Mouse (Mus musculus): ENCODE measurements around the gene Leng1.
A peak's percentile ranks its signal among the peaks of the same experiment; 100 is the strongest.
"Not testable (repeated sequence)": the region's sequence is repeated elsewhere in the genome, so short reads cannot be mapped to it uniquely, and the experiment has no call there.

The Leng1 gene

DNA sequence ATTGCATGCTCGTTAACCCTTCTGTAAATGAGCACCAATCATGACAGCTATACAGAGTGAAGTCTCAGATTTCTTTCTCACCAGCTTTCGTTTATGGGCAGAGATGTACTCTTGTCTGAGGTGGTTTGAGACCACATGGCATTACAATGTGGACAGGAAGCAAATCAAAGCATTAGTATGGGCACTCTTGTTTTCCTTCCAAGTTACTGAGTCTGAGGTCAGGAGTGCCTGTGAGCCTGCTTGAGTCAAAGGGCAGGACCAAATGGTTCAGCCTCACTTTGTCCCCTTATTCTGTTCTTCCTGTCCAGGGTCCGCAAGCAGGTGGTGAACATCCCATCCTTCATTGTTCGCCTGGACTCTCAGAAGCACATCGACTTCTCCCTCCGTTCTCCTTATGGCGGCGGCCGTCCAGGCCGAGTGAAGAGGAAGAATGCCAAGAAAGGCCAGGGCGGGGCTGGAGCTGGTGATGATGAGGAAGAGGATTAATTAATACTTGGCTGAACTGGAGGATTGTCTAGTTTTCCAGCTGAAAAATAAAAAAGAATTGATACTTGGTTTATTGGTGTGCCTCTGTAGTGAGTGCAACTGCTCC lies 40.8 kb upstream of the Leng1 start:
- TF ChIP-seq CTCF (conservative IDR thresholded peaks at IDR 0.05; ENCODE audit: low read length) (no peak), NANOG (IDR thresholded peaks at IDR 0.05; ENCODE audit: borderline replicate concordance, low read length) (no peak), POU5F1 (IDR thresholded peaks at IDR 0.05; ENCODE audit: borderline replicate concordance, low read length) (no peak)
- H3K27me3 ChIP-seq (ENCODE audit: insufficient read depth, low read length): no peaks in the 10 kb centered on the region

DNA sequence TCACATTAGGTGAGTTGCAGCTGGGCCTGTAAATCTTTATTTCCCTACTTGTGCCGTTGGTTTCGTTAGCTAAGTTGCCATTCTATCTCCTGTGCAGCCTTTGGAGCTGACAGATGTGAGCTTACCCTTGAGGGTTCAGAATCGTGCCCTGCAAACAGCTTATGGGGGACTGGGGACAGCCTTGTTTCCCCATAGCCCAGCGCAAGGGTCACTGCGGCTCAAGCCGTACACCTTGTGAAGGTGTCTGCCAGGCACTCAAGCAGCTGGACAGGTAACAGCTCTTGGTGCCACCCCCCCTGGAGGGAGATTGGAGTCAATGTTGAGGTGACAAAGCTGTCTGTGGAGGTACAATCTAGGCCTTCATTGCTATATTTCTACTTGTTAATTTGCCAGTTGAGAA lies 40.3 kb upstream of the Leng1 start:
- Histone ChIP-seq H3K27me3 (ENCODE audit: insufficient read depth, low read length) (no peaks in the 10 kb centered on the region), H3K9me3 (ENCODE audit: low read length) (no peaks in the 10 kb centered on the region), H3K4me3 (replicated peaks; ENCODE audit: low read length) (peak overlapping the region; percentile 96), H3K36me3 (ENCODE audit: insufficient read depth, low read length) (peaks cover 46% of the 10 kb centered on the region), H3K4me1 (replicated peaks; ENCODE audit: low read depth, low read length) (peaks cover 15% of the 10 kb centered on the region)
- TF ChIP-seq POU5F1 (IDR thresholded peaks at IDR 0.05; ENCODE audit: borderline replicate concordance, low read length): no peak

More for the DNA sequence above, 40.8 kb upstream of the Leng1 start:
- Histone ChIP-seq H3K4me1 (replicated peaks; ENCODE audit: low read depth, low read length) (peaks cover 15% of the 10 kb centered on the region), H3K36me3 (ENCODE audit: insufficient read depth, low read length) (peaks cover 41% of the 10 kb centered on the region), H3K9me3 (ENCODE audit: low read length) (no peaks in the 10 kb centered on the region), H3K4me3 (replicated peaks; ENCODE audit: low read length) (peak overlapping the region; percentile 96)

DNA sequence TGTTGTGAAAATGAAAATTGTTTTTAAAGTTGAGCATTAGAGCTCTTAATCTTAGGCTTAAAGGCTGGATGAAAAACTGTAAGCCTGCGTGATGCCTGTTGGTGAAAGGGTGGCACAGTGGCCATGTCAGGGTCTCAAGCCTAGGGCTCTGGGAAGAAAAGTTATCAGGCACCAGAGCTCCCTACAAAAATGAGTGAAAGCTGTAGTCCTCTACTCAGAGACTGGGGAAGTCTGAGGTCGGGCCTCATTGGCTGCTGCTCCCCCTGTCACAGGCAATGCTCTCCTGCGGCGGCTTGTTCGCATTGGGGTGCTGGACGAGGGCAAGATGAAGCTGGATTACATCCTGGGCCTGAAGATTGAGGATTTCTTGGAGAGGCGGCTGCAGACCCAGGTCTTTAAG lies 39.8 kb upstream of the Leng1 start:
- H3K27me3 ChIP-seq (ENCODE audit: insufficient read depth, low read length); H3K9me3 ChIP-seq (ENCODE audit: low read length): not testable (repeated sequence)
- H3K4me3 ChIP-seq (replicated peaks; ENCODE audit: low read length): peak overlapping the region; percentile 96
- peaks cover 51% of the 10 kb centered on the region for H3K36me3 ChIP-seq (ENCODE audit: insufficient read depth, low read length)
- H3K4me1 ChIP-seq (replicated peaks; ENCODE audit: low read depth, low read length): peaks cover 15% of the 10 kb centered on the region

DNA sequence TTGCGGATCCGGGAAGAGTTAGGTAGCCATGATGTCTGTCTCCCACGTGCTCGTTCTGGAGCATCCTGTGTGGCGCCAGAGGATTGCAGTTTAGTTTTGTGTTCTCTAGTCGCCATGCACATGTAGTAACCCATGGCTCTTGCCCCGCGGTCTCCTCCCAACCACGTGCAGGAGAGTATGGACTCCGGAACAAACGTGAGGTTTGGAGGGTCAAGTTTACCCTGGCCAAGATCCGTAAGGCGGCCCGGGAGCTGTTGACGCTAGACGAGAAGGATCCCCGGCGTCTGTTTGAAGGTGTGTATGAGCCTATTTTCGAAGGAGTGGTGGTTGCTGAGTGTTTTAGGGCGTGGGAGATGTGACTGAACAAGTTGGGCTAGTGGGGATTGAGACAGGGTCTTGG lies 38.8 kb upstream of the Leng1 start:
- Histone ChIP-seq H3K9me3 (ENCODE audit: low read length) (no peaks in the 10 kb centered on the region), H3K4me1 (replicated peaks; ENCODE audit: low read depth, low read length) (peaks cover 15% of the 10 kb centered on the region), H3K27me3 (ENCODE audit: insufficient read depth, low read length) (no peaks in the 10 kb centered on the region), H3K36me3 (ENCODE audit: insufficient read depth, low read length) (peaks cover 61% of the 10 kb centered on the region), H3K4me3 (replicated peaks; ENCODE audit: low read length) (peak overlapping the region; percentile 96)
- TF ChIP-seq CTCF (conservative IDR thresholded peaks at IDR 0.05; ENCODE audit: low read length): no peak
- no peak for TF ChIP-seq NANOG (IDR thresholded peaks at IDR 0.05; ENCODE audit: borderline replicate concordance, low read length)
- TF ChIP-seq POU5F1 (IDR thresholded peaks at IDR 0.05; ENCODE audit: borderline replicate concordance, low read length): no peak

DNA sequence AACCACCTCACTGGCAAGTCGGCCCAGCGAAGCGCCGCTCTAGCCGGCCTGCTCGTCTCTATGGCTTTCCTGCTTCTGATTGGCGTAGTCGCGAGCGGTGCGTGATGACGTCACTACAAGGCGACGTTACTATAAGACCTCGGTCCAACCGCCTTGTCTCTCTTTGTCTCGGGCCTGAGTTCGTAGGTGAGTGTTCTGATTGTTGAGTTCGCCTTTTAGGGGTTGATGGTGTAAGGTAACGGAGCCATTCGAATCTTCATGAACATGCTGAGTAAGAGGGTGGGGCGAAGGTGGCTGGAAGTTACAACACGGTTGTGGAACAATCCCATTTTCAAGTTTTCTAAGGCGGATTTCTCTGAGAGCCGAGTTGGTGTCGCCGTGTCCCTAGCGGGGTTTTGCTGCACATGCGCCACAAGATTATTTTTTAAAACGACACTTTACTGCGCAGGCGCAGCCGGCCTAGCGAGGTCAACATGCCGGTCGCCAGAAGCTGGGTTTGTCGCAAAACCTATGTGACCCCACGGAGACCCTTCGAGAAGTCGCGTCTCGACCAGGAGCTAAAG lies 38.3 kb upstream of the Leng1 start, which contains the start of gene Rps9:
Gene Rps9, plus strand, starts transcription at position 115 of the 563 bp plus-strand sequence.
- Histone ChIP-seq H3K36me3 (ENCODE audit: insufficient read depth, low read length) (peaks cover 65% of the 10 kb centered on the region), H3K9me3 (ENCODE audit: low read length) (no peaks in the 10 kb centered on the region), H3K4me1 (replicated peaks; ENCODE audit: low read depth, low read length) (peaks cover 15% of the 10 kb centered on the region), H3K4me3 (replicated peaks; ENCODE audit: low read length) (peak within 1 kb of the TSS; percentile 96), H3K27me3 (ENCODE audit: insufficient read depth, low read length) (no peaks in the 10 kb centered on the region)
- no peak for TF ChIP-seq CTCF (conservative IDR thresholded peaks at IDR 0.05; ENCODE audit: low read length)
- no peak for TF ChIP-seq NANOG (IDR thresholded peaks at IDR 0.05; ENCODE audit: borderline replicate concordance, low read length)
- no peak for TF ChIP-seq POU5F1 (IDR thresholded peaks at IDR 0.05; ENCODE audit: borderline replicate concordance, low read length)

DNA sequence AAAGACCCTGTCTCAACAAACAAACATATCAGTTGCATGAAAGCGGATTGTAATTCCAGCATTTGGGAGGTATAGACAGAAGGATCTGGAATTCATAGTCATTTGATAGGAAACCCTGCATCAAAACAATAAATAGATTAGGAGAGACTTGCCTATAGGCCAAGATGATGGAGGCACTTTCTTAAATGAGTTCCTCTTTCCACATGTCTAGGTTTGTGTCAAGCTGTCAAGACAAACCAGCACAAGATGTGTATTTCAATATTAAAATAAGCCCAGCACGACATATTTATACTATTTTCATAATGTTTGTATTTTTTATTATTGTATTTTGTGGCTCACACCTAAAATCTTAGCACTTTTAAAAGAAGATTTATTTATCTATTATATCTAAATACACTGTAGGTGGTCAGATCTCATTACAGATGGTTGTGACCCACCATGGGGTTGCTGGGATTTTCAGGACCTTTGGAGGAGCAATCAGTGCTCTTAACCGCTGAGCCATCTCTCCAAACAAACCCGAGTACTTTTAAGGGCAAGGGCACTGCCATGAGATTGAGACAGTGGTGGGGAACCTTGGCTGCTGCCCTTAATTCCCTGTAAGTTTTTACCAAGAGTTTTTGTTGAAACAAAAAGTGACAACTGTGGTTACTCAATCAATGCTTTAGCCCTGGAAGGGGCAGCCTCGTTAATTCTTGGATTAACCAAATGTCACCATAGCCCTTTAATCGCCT lies 37.7 kb upstream of the Leng1 start:
- Histone ChIP-seq H3K36me3 (ENCODE audit: insufficient read depth, low read length) (peaks cover 72% of the 10 kb centered on the region), H3K9me3 (ENCODE audit: low read length) (no peaks in the 10 kb centered on the region), H3K27me3 (ENCODE audit: insufficient read depth, low read length) (no peaks in the 10 kb centered on the region), H3K4me1 (replicated peaks; ENCODE audit: low read depth, low read length) (peaks cover 15% of the 10 kb centered on the region), H3K4me3 (replicated peaks; ENCODE audit: low read length) (peak overlapping the region; percentile 96)
- TF ChIP-seq NANOG (IDR thresholded peaks at IDR 0.05; ENCODE audit: borderline replicate concordance, low read length) (no peak), CTCF (conservative IDR thresholded peaks at IDR 0.05; ENCODE audit: low read length) (no peak), POU5F1 (IDR thresholded peaks at IDR 0.05; ENCODE audit: borderline replicate concordance, low read length) (no peak)

DNA sequence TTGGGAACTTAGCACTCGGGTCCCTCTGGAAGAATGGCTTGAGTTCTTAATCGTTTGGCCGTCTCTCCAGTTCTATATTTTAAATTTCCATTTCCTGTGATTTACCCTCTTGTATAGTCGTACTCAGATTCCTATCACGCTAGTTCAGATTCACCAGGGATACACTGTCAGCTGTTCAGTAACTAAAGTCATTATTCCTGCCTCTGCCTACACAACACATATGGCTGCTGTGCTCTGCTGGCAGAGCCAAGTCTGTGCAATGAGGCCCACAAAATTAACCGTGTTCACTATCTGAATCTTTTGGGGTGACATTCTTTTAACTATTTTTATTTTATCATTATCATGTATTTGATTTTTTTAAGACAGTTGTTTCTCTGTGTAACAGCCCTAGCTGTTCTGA lies 32.8 kb upstream of the Leng1 start:
- Histone ChIP-seq H3K36me3 (ENCODE audit: insufficient read depth, low read length) (peaks cover 63% of the 10 kb centered on the region), H3K9me3 (ENCODE audit: low read length) (no peaks in the 10 kb centered on the region), H3K4me3 (replicated peaks; ENCODE audit: low read length) (no peak overlapping the region), H3K4me1 (replicated peaks; ENCODE audit: low read depth, low read length) (peaks cover 20% of the 10 kb centered on the region), H3K27me3 (ENCODE audit: insufficient read depth, low read length) (no peaks in the 10 kb centered on the region)
- TF ChIP-seq NANOG (IDR thresholded peaks at IDR 0.05; ENCODE audit: borderline replicate concordance, low read length) (no peak), POU5F1 (IDR thresholded peaks at IDR 0.05; ENCODE audit: borderline replicate concordance, low read length) (no peak), CTCF (conservative IDR thresholded peaks at IDR 0.05; ENCODE audit: low read length) (no peak)

DNA sequence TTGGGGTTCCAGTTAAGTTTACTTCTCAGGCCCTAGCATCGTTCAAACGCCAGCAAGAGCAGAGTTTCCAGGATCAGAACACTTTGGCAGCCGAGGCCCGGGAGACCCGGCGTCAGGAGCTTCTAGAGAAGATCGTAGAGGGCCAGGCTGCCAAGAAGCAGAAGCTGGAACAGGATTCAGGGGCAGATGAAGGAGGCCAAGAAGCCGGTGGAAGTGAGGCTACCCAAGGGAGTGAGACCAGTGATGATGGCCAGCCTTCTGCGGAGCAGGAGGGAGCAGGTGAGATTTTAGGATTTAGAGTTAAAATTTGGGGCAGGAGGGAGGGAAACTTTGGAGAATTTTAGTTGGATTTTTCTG lies 29.3 kb upstream of the Leng1 start:
- not testable (repeated sequence) for H3K9me3 ChIP-seq (ENCODE audit: low read length)
- Histone ChIP-seq H3K4me1 (replicated peaks; ENCODE audit: low read depth, low read length) (peaks cover 27% of the 10 kb centered on the region), H3K27me3 (ENCODE audit: insufficient read depth, low read length) (peaks cover 13% of the 10 kb centered on the region), H3K4me3 (replicated peaks; ENCODE audit: low read length) (peak overlapping the region; percentile 92), H3K36me3 (ENCODE audit: insufficient read depth, low read length) (peaks cover 60% of the 10 kb centered on the region)

Measured in E14TG2a.4 (cell line).